Mouse (Mus musculus) layer of hippocampus, postnatal 14 days (tissue): ENCODE data around the gene Syne2. TPM values are rescaled to one million over a fixed set of nuclear protein-coding genes. Genes with fewer than 3 reads are reported as not detected.

ENCODE experiments used
- DNase-seq, 2 experiments: peaks; one replicate each; pipeline ENCODE4 v3.0.0; 2021 to 2022; ENCODE audit warnings: low spot score in 2 of 2, mixed read lengths in 1 of 2
- total RNA-seq, 2 experiments: library from RNA; stranded (reverse); gene quantifications; 2 replicates each; pipeline ENCODE4 v1.2.3; 2021

Syne2 gene
- total RNA-seq, 2 experiments from 2014 or later = 23.4 to 29.0 TPM

GRCm38 (mm10) chr12:76042301-76042700 lies 224.4 kb downstream of the Syne2 start:
- no peak for DNase-seq

- DNase-seq = no peak
Measured at GRCm38 (mm10) chr12:76046561-76046960, 228.6 kb downstream of the Syne2 start.

GRCm38 (mm10) chr12:76047921-76048320 lies 230.0 kb downstream of the Syne2 start:
- no peak for DNase-seq

GRCm38 (mm10) chr12:76048672-76049071 lies 230.7 kb downstream of the Syne2 start:
- no peak for DNase-seq

- DNase-seq = no peak
Measured at GRCm38 (mm10) chr12:76049343-76049742, 231.4 kb downstream of the Syne2 start.

- no peak for DNase-seq
Measured at GRCm38 (mm10) chr12:76051879-76052278, 233.9 kb downstream of the Syne2 start.

GRCm38 (mm10) chr12:76054653-76055052 lies 236.7 kb downstream of the Syne2 start:
- DNase-seq = no peak

GRCm38 (mm10) chr12:76063001-76063400 lies 245.1 kb downstream of the Syne2 start:
- no peak for DNase-seq

- DNase-seq = no peak
Measured at GRCm38 (mm10) chr12:76070386-76070785, 252.5 kb downstream of the Syne2 start.

- DNase-seq = no peak
Measured at GRCm38 (mm10) chr12:76071935-76072849, 254.3 kb downstream of the Syne2 start.

GRCm38 (mm10) chr12:76073066-76073826 lies 255.3 kb downstream of the Syne2 start:
- DNase-seq = no peak

- no peak for DNase-seq
Measured at GRCm38 (mm10) chr12:76073981-76074380, 256.0 kb downstream of the Syne2 start.

- DNase-seq = no peak
Measured at GRCm38 (mm10) chr12:76080876-76081556, 263.1 kb downstream of the Syne2 start.

- peak; percentile 77 to 80 for DNase-seq
Measured at GRCm38 (mm10) chr12:76081557-76082211, 263.8 kb downstream of the Syne2 start.

- no peak for DNase-seq
Measured at GRCm38 (mm10) chr12:76085066-76085465, 267.1 kb downstream of the Syne2 start.

- DNase-seq = no peak
Measured at GRCm38 (mm10) chr12:76085956-76086905, 268.3 kb downstream of the Syne2 start.

GRCm38 (mm10) chr12:76087025-76087424 lies 269.1 kb downstream of the Syne2 start:
- DNase-seq = no peak

- DNase-seq = no peak
Measured at GRCm38 (mm10) chr12:76092789-76093466, 275.0 kb downstream of the Syne2 start.
